Mouse (Mus musculus): ENCODE measurements at regions not wholly inside any gene's neighbourhood (a gene's known extent, or its start where the extent isn't known, plus 50 kb on each side); places are given as distances from the start of the nearest gene placed in this dataset.

DNA sequence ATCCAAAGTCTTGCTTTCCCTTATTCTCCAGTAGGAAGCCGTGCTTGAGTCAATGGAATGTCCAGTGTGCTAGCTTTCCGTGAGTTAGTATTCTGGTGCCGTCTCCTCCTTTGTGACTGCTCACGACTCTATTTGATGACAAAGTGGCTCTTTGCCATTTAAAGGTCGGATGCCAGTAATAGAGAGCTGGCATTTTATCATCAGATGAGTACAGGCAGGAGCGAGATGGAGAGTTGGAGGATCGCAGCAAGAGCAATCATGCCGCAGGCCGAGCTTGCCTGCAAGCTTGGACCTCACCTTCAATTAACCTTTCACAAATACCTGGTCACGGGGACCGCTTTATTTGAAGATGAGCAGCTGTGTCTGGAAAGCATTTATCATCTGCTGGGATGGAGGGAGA, 291.8 kb downstream of the Hs3st3b1 start:
- TF ChIP-seq CTCF (conservative IDR thresholded peaks at IDR 0.05; ENCODE audit: low read length), result no peak
- no peak for TF ChIP-seq POU5F1 (IDR thresholded peaks at IDR 0.05; ENCODE audit: borderline replicate concordance, low read length)

All from E14TG2a.4 (cell line).